Mouse (Mus musculus) midbrain, embryonic 13.5 days (tissue): ENCODE results near the gene H2-Eb1. TPM values are rescaled to one million over a fixed set of nuclear protein-coding genes. Genes with fewer than 3 reads are reported as not detected.

ENCODE experiments used
- ATAC-seq: fragments of 200-750 bp; cut with Nextera tagmentation; 2 replicates; pipeline ENCODE4 v1.8.0; 2017; ENCODE audit warnings: mild to moderate bottlenecking, moderate TSS enrichment, moderate library complexity
- H3K27ac ChIP-seq: fragments of 300-500 bp; sonication (generic); 2 replicates; pipeline ENCODE4 v1.5.1; 2015; ENCODE audit warnings: inconsistent platforms, mild to moderate bottlenecking, moderate library complexity
- H3K27me3 ChIP-seq: fragments of 300-500 bp; sonication (generic); 2 replicates; pipeline ENCODE4 v1.6.1; 2015; ENCODE audit warnings: mild to moderate bottlenecking, inconsistent platforms
- H3K36me3 ChIP-seq: fragments of 300-500 bp; sonication (generic); 2 replicates; pipeline ENCODE4 v1.6.1; 2015; ENCODE audit warnings: mild to moderate bottlenecking, inconsistent platforms
- H3K4me1 ChIP-seq: fragments of 300-500 bp; sonication (generic); replicated peaks from 2 replicates; pipeline ENCODE4 v1.6.1; 2015; ENCODE audit warnings: inconsistent platforms
- H3K4me2 ChIP-seq: fragments of 300-500 bp; sonication (generic); replicated peaks from 2 replicates; pipeline ENCODE4 v1.6.1; 2015; ENCODE audit warnings: moderate library complexity, mild to moderate bottlenecking, inconsistent platforms
- H3K4me3 ChIP-seq: fragments of 300-500 bp; sonication (generic); replicated peaks from 2 replicates; pipeline ENCODE4 v1.5.1; 2015; ENCODE audit warnings: mild to moderate bottlenecking, inconsistent platforms
- H3K9ac ChIP-seq: fragments of 300-500 bp; sonication (generic); replicated peaks from 2 replicates; pipeline ENCODE4 v1.6.1; 2015; ENCODE audit warnings: mild to moderate bottlenecking, inconsistent platforms
- H3K9me3 ChIP-seq: fragments of 300-500 bp; sonication (generic); 2 replicates; pipeline ENCODE4 v1.6.1; 2016; ENCODE audit warnings: mild to moderate bottlenecking, inconsistent platforms
- WGBS: fragments of 180-500 bp; shearing (Covaris S2); methylation state at CpG from one replicate; pipeline ENCODE4 v1.1.7; 2015; 5-methylcytosine and 5-hydroxymethylcytosine counted together
- polyA plus RNA-seq: library from polyadenylated mRNA; unstranded; fragments of >200 nt; fragmentation: Nextera tagmentation; extraction: Ambion mirVana; gene quantifications from 2 replicates; pipeline ENCODE4 v1.2.1, GENCODE M21; 2015

H2-Eb1 gene
- polyA plus RNA-seq, 1 experiment from 2014 or later: 2.1 TPM

- Histone ChIP-seq H3K4me3 (no peak overlapping the region), H3K9me3 (no peaks in the 10 kb centered on the region), H3K9ac (no peak overlapping the region), H3K4me2 (no peak overlapping the region), H3K27me3 (no peaks in the 10 kb centered on the region), H3K27ac (no peak overlapping the region), H3K4me1 (no peaks in the 10 kb centered on the region), H3K36me3 (no peaks in the 10 kb centered on the region)
- ATAC-seq: no peak
- whole genome bisulfite sequencing: 89% methylated on average over 3 of the region's 3 CpGs
These were observed 58.1 kb downstream of the H2-Eb1 start for GRCm38 (mm10) chr17:34363676-34364310.

DNA sequence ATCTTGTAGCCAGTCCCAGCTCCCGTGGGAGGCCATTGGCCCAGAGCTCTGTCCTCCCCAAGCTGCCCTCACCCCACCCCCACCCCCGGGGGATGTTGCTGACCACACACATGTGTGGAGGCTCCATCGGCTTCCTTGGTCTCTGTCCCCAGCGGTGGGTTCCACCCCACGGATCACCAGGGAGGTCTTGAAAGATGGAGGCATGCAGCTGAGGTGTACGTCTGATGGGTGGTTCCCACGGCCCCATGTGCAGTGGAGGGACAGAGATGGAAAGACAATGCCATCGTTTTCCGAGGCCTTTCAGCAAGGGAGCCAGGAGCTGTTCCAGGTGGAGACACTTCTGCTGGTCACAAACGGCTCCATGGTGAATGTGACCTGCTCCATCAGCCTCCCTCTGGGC lies 59.4 kb downstream of the H2-Eb1 start:
- no peaks in the 10 kb centered on the region for H3K36me3 ChIP-seq
- no peak overlapping the region for H3K4me3 ChIP-seq
- WGBS: 81% methylated on average over 10 of the region's 10 CpGs
- no peaks in the 10 kb centered on the region for H3K9me3 ChIP-seq
- no peaks in the 10 kb centered on the region for H3K4me1 ChIP-seq
- no peak for ATAC-seq
- no peaks in the 10 kb centered on the region for H3K27me3 ChIP-seq
- no peak overlapping the region for H3K27ac ChIP-seq
- no peak overlapping the region for H3K4me2 ChIP-seq
- no peak overlapping the region for H3K9ac ChIP-seq

Other genes starting within 250 kb of the H2-Eb1 start
- gene H2-Oa, start 213.5 kb upstream of the H2-Eb1 start, polyA plus RNA-seq: not detected in 2 replicates
- gene H2-DMa, start 186.3 kb upstream of the H2-Eb1 start, polyA plus RNA-seq: 13.1 and 15.3 TPM in 2 replicates
- 128 and 147 TPM in 2 replicates for gene Brd2, start 183.2 kb upstream of the H2-Eb1 start, polyA plus RNA-seq
- gene H2-DMb2, start 162.6 kb upstream of the H2-Eb1 start, polyA plus RNA-seq: 0.14 and 0.32 TPM in 2 replicates
- gene H2-DMb1, start 152.8 kb upstream of the H2-Eb1 start, polyA plus RNA-seq: 0.43 TPM in 1 of 2 replicates, not detected in the other
- gene Tap1, start 118.3 kb upstream of the H2-Eb1 start, polyA plus RNA-seq: 0.46 and 0.57 TPM in 2 replicates
- 0.73 and 1.5 TPM in 2 replicates for gene Psmb9, start 118.1 kb upstream of the H2-Eb1 start, polyA plus RNA-seq
- gene Psmb8, start 108.1 kb upstream of the H2-Eb1 start, polyA plus RNA-seq: 1.5 and 2.4 TPM in 2 replicates
- 0.50 and 0.55 TPM in 2 replicates for gene Tap2, start 102.3 kb upstream of the H2-Eb1 start, polyA plus RNA-seq
- not detected in 2 replicates for gene H2-Ob, start 67.0 kb upstream of the H2-Eb1 start, polyA plus RNA-seq
- gene H2-Ab1, start 48.2 kb upstream of the H2-Eb1 start, polyA plus RNA-seq: 1.7 and 2.1 TPM in 2 replicates
- gene H2-Aa, start 18.0 kb upstream of the H2-Eb1 start, polyA plus RNA-seq: 0.28 and 0.41 TPM in 2 replicates
- 0.12 TPM in 1 of 2 replicates, not detected in the other for gene H2-Eb2, start 19.8 kb downstream of the H2-Eb1 start, polyA plus RNA-seq
- not detected in 2 replicates for gene Btnl2, start 49.0 kb downstream of the H2-Eb1 start, polyA plus RNA-seq
- gene Btnl1, start 71.3 kb downstream of the H2-Eb1 start, polyA plus RNA-seq: not detected in 2 replicates
- 4.6 and 5.6 TPM in 2 replicates for gene BC051142, start 93.0 kb downstream of the H2-Eb1 start, polyA plus RNA-seq
- gene Btnl4, start 171.5 kb downstream of the H2-Eb1 start, polyA plus RNA-seq: not detected in 2 replicates
- not detected in 2 replicates for gene Btnl6, start 211.5 kb downstream of the H2-Eb1 start, polyA plus RNA-seq